Mouse (Mus musculus) erythroblast, embryonic 14.5 days (primary cell): Measurements from ENCODE around the gene 4932414N04Rik. TPM values are rescaled to one million over a fixed set of nuclear protein-coding genes. Genes with fewer than 3 reads are reported as not detected.
"Not testable (repeated sequence)": the region's sequence is repeated elsewhere in the genome, so short reads cannot be mapped to it uniquely, and the experiment has no call there.

Experiments
- H3K27me3 ChIP-seq: 2 replicates; pipeline ENCODE4 v1.6.1; 2012; ENCODE audit warnings: inconsistent platforms; ENCODE audit not compliant: control insufficient read depth
- H3K36me3 ChIP-seq: 2 replicates; pipeline ENCODE4 v1.6.1; 2012; ENCODE audit warnings: mild to moderate bottlenecking, inconsistent platforms; ENCODE audit not compliant: control insufficient read depth
- H3K4me1 ChIP-seq: 2 replicates; pipeline ENCODE4 v1.6.1; 2012; ENCODE audit warnings: inconsistent platforms; ENCODE audit not compliant: control insufficient read depth
- H3K4me3 ChIP-seq: replicated peaks from 2 replicates; pipeline ENCODE3; 2012; ENCODE audit warnings: moderate library complexity, mild to moderate bottlenecking, inconsistent platforms
- H3K9me3 ChIP-seq: 2 replicates; pipeline ENCODE4 v1.6.1; 2012; ENCODE audit warnings: low read length, inconsistent platforms, mixed read lengths; ENCODE audit not compliant: control insufficient read depth
- GATA1 ChIP-seq: IDR thresholded peaks from 2 replicates; pipeline ENCODE4 v1.6.1; 2012; ENCODE audit warnings: low read length, inconsistent platforms, mixed read lengths
- TAL1 ChIP-seq: IDR thresholded peaks from 3 replicates; pipeline ENCODE4 v1.6.1; 2012; ENCODE audit warnings: low read length, inconsistent platforms, mixed read lengths
- polyA plus RNA-seq: library from polyadenylated mRNA; stranded (reverse); fragments of >175 nt; gene quantifications from 2 replicates; pipeline ENCODE4 v1.2.3, GENCODE M21; 2012

4932414N04Rik gene
- polyA plus RNA-seq = not detected in 2 replicates

DNA sequence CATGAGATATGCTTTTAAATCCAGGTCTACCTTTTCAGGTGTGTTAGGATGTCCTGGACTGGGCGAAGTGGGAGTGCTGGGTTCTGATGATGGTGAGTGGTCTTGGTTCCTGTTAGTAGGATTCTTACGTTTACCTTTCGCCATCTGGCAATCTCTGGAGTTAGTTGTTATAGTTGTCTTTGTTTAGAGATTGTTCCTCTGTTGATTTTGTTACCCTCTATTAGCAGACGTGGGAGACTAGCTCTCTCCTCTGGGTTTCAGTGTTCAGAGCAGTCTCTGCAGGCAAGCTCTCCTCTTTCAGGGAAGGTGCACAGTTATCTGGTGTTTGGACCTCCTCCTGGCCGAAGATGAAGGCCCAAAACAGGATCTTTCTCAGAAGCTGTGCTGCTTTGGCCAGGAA lies at the start of gene 4932414N04Rik:
TSS of gene 4932414N04Rik (plus strand) at position 301 of the 400 bp plus-strand sequence.
- not testable (repeated sequence) for H3K4me1 ChIP-seq, H3K27me3 ChIP-seq, H3K9me3 ChIP-seq, H3K36me3 ChIP-seq, H3K4me3 ChIP-seq

DNA sequence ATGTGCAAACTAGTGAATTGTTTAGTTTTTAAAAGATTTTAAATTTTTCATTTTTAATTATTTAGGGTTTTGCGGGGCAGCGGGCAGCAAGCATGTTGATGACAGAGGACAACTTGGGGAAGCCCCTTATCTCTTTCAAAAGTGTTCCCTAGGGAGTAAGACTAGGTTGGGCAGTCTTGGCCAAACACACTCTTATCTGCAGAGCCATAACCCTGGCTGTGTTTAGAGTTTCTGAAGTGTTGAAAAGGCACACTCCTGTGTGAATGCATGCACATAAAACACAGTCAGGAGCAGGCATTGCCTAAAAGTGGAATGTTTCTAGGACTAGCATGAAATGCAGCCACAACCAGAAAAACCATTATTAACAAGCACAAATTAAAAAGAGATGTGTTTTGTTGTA lies 75.9 kb downstream of the 4932414N04Rik start:
- Histone ChIP-seq H3K36me3 (no peaks in the 10 kb centered on the region), H3K4me3 (no peak overlapping the region), H3K27me3 (no peaks in the 10 kb centered on the region), H3K4me1 (no peaks in the 10 kb centered on the region), H3K9me3 (no peaks in the 10 kb centered on the region; the same call in 1 of the 2 replicates)
- TF ChIP-seq TAL1 (no peak), GATA1 (no peak)

DNA sequence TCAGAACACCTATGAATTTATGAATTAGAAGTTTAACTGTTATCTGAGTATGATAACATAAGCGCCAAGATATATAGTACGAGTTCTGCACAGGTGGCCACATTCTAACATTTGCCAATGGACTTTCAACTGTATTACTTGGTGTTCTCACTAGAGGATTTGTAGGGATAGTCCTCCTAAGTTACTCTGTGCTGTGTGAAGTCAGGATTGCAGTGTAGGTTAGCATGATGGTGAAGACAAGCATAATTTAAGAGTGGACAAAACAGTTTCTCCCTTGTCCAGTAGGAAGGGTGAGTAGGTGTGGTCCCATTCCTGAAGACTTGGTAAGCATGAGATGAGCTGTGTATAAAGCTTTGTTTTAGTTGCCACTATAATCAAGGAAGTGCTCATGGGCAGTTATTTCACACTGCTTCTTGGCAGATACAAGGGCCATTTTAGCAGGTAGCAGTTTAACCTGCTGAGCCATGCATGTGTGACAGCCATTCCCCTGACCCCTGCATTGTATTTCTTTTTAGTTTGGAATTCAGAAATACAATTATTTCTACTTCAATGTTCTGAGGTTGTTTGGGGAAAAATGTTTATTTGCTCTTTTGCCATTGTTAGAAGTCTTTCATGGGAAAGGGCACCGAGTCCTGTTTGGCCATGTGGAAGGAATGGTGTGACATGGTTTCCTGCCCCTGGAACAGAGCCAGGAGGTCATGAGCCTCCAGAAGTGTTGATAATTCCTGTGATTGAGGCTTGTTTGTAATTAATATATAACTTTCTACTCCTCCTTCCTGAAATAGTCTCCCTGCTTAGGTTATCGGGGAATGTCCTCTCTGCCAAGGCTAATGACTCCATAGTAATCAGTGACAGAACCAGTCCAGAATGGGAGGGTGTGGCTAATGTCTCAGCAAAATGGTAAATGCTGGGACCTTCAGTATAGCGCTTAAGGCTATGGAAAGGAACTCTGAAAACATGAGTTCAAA lies 83.8 kb downstream of the 4932414N04Rik start:
- Histone ChIP-seq H3K36me3 (no peaks in the 10 kb centered on the region), H3K4me3 (no peak overlapping the region), H3K27me3 (no peaks in the 10 kb centered on the region), H3K9me3 (no peaks in the 10 kb centered on the region; the same call in 1 of the 2 replicates), H3K4me1 (no peaks in the 10 kb centered on the region)
- TF ChIP-seq GATA1 (no peak), TAL1 (no peak)

DNA sequence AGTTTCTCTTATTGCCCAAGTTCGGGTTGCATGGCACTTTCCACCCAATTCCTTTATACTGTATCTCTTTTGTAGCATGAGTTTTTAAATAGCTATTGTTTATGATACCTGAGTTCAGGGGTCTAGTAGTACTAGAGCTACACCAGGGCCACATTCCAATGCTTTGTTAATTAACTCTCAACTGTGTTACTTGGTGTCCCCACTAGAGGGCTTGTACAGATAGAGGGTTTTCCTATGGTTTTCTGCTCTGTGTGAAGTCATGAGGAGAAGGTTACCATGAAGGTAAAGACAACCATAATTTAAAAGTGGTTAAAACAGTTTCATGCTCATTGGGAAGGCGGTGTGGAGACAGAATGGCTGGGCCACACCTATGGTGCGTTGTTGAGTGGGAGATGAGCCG lies 88.3 kb downstream of the 4932414N04Rik start:
- Histone ChIP-seq H3K9me3 (no peaks in the 10 kb centered on the region), H3K27me3 (no peaks in the 10 kb centered on the region), H3K4me1 (no peaks in the 10 kb centered on the region), H3K4me3 (no peak overlapping the region), H3K36me3 (no peaks in the 10 kb centered on the region)
- TF ChIP-seq GATA1 (no peak), TAL1 (no peak)

DNA sequence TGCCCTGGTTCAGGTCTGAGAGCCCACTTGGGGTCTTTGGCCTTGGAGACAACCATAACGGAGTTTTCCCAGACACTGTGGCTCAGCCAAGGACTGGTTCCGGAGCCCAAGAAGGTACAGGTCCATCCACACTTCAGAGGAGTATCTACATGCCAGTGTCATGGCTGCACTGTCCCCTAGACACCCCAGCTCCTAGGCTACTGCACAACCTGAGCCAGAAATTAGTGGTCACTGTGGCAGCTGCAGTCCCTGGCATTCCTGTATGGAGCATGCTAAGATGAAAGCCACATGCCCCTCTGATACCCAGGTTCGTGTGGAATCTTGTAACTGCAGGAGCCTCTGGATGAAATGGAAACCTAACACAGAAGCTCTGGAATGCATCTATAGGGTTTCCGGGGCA lies 99.9 kb downstream of the 4932414N04Rik start:
- H3K4me3 ChIP-seq = no peak overlapping the region

DNA sequence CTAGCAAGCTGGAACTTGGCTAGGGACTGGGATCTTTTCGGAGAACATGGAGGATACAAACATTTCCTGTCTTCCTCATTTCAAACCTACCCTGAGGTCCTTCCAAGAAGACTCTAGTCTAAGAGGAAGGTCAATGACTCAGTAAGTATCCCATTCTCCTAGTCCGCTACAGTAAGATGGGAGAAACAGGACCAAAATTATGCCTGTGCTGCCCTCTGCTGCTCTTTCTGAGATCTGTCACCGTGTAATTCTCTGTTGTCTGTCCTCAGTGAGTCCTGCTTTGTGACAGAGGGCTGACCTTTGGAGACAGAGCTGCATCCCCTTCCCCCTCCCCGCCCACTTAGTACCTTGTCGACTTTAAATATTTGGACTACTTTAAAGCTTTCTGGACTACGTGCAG lies 100.5 kb downstream of the 4932414N04Rik start:
- Histone ChIP-seq H3K27me3 (no peaks in the 10 kb centered on the region), H3K4me3 (no peak overlapping the region), H3K4me1 (no peaks in the 10 kb centered on the region), H3K9me3 (no peaks in the 10 kb centered on the region), H3K36me3 (no peaks in the 10 kb centered on the region)
- TF ChIP-seq TAL1 = no peak
- TF ChIP-seq GATA1 = no peak

More for the DNA sequence above, 99.9 kb downstream of the 4932414N04Rik start:
- H3K4me1 ChIP-seq = no peaks in the 10 kb centered on the region
- no peaks in the 10 kb centered on the region for H3K9me3 ChIP-seq
- H3K36me3 ChIP-seq = no peaks in the 10 kb centered on the region
- no peaks in the 10 kb centered on the region for H3K27me3 ChIP-seq
- no peak for TF ChIP-seq GATA1
- no peak for TF ChIP-seq TAL1

DNA sequence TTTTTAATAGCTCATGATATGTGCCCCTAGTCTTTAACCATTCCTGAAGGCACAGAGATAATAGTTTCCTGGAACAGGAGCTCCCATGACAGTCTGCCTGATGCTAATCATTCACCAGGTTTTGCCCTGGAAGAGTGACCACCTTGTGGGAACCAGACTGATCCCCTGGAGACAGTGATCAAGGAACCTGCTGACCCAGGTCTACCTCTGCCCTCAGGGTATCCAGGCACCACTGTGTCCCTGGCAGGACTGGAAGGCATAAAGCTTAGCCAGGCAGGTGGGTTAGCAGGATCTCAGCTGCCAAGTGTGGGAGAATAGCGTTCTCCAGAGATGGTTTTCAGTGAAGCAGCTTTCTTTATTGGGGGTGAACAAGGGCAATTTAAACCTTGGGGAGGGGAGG lies 109.1 kb downstream of the 4932414N04Rik start:
- Histone ChIP-seq H3K36me3 (no peaks in the 10 kb centered on the region), H3K27me3 (no peaks in the 10 kb centered on the region), H3K9me3 (no peaks in the 10 kb centered on the region), H3K4me3 (no peak overlapping the region), H3K4me1 (no peaks in the 10 kb centered on the region)
- TF ChIP-seq TAL1 = no peak
- no peak for TF ChIP-seq GATA1

DNA sequence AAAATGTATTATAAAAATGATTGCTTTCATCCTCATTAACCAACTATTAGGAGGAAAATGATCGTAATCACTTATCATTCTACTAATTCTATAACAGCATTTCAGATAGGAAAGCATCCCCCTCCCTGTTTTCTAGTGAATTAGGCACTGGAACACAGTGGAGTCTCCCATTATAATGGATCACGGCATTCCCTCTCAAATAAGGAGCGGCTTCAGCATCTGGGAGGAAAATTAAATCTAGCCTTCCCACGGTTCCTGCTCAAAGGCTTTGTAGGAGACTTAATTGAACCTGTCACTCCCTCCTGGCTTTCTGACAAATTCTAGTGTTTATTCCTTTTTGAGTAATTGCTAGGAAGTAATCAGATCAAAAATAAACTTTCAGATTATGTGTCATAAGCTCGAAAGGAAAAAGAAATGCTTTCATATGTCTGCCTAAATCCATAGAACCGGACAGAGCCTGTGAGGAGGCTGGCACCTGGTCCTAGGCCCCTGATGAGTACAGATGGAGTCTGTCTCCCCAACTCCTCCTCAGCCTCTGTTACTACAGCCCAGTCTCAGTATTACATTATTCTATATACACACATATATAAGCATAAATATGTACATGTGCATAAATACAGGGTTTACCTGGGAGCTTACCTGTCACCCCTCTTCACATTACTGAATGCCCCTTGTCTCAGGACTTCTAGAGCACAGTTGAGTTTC lies 111.1 kb downstream of the 4932414N04Rik start:
- H3K36me3 ChIP-seq = no peaks in the 10 kb centered on the region
- H3K27me3 ChIP-seq = no peaks in the 10 kb centered on the region
- no peak overlapping the region for H3K4me3 ChIP-seq
- no peaks in the 10 kb centered on the region for H3K4me1 ChIP-seq
- TF ChIP-seq TAL1 (no peak), GATA1 (no peak)
- no peaks in the 10 kb centered on the region for H3K9me3 ChIP-seq

DNA sequence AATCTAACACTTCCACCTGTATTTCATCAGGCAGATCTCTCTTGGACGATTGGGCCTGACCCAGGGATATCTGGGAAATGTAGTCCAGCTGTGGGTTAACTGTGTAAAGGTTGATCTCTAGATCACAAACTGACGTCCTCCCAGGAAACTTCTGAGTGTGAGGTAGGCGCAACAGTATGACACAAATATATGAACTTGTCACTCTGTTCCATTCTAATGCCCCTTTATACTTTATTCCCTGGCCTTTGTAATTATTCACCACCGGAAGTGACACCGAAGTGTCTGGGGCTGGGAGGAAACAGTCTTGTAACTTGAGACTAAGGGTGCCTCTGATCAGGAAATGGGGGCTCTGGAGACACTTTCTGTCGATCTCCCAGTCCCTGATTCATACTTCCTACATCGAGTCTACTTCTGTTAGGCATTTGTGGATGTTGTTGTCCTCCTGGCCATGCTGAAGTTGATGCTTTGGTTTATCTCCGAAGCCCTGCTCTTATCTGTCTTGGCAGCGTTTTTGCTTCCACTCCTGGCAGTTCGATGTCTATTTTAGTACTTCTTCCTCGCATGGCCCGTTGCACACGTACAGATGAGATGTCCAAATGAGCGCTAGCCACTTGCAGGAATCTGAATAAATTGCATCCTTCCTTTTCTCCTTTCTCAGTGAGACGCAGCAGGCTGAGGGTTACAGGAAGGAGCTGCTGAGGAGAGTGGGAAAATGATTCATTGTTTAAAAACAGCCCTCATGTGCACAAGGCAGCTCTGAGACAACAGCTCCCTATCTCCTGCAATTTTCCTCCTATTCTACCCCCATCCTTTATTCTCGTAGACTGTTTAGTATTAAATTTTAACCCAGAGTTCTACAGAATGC lies 126.2 kb downstream of the 4932414N04Rik start:
- TF ChIP-seq GATA1 (no peak), TAL1 (no peak)
- Histone ChIP-seq H3K27me3 (no peaks in the 10 kb centered on the region), H3K36me3 (no peaks in the 10 kb centered on the region), H3K9me3 (no peaks in the 10 kb centered on the region), H3K4me3 (no peak overlapping the region), H3K4me1 (peaks cover 2% of the 10 kb centered on the region; the same call in 1 of the 2 replicates)

DNA sequence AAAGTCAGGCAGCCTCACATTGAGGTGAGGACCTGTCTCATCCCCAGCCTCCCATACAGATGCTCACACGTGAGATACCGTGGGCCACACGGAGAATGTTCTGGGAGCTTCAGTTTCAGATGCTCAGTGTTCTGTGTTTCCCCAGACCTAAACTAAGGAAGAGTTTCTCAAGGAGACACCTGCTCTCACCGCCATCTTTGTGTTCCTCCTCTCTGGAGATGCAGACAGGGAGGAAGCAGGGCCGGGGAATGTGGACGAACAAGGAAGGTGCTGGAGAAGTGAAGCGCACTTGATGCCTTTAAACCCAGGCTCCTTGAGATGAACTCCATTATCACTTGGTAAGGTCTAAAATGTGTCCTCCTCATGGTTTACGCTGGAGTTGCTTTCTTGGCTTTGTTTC lies 127.4 kb downstream of the 4932414N04Rik start:
- not testable (repeated sequence) for H3K4me1 ChIP-seq, H3K27me3 ChIP-seq, H3K4me3 ChIP-seq, H3K36me3 ChIP-seq, H3K9me3 ChIP-seq
